ENCODE assay signal across 8 mouse cellular contexts in the genomic region with DNA sequence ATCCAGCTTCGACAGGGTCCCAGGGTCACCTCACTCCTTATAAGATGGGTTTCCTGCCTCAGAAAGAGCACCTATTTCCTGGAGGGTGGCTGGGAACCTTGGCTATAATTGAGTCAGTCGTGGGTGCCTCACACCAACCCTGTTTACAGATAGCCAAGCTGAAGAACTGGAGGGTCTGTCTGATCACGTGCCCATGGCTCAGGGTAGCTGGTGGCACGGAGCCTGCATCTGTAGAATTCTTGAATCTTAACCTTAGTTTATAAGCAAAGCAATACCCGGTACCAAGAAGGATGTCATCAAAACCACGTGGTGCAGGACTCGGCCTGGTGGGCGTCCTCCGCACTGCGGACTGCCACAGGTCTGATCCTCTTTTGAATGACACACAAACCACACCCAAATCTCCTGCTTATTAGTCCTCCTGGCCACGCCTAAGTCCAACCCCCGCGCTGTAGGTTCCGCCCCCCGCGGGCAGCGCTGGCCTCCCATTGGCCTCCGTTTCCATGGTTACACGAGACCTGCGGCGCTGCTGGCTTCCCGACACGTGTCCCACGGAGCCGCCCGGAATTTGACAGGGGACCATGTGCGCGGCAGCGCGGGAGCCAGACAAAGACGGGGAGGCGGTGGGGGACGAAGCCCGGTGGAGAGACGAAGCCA. TPM values are rescaled to one million over a fixed set of nuclear protein-coding genes. Genes with fewer than 3 reads are reported as not detected.
DNase-seq lines count a peak whose midpoint lies in the region; ATAC-seq lines count a peak whose summit lies in the region.

No protein-coding gene starts in this region.

- intact Hi-C loops in left cerebral cortex, postnatal 14 days (cut with DNase I): loop anchor here (5.0 kb wide), 1 partner anchor 73 kb away; the partner anchor contains the start of gene Ier5l

- H3K27me3 ChIP-seq in intestine, embryonic 15.5 days (replicated peaks): no peaks in the 10 kb centered on the region

- H3K4me1 ChIP-seq in intestine, embryonic 15.5 days (replicated peaks): peaks cover 34% of the 10 kb centered on the region

- peak; percentile 89 for ATAC-seq in intestine, embryonic 15.5 days
- ATAC-seq in megakaryocyte-erythroid progenitor cell, adult 5-6 weeks (replicated peaks; ENCODE audit: low FRiP score, low TSS enrichment, poor library complexity, severe bottlenecking): peak; percentile 97

- DNase-seq in adrenal gland, postnatal 14 days: peak; percentile 95
- peak; percentile 98 for DNase-seq in embryo, embryonic 9.5 days (ENCODE audit: extremely low spot score)
- peak; percentile 65 to 78 for DNase-seq in gastrocnemius, postnatal 4 days (ENCODE audit: low spot score in 2 of 2)
- DNase-seq in left cerebral cortex, postnatal 14 days (ENCODE audit: low spot score in 2 of 2): peak; percentile 91 to 97
- peak; percentile 96 to 97 for DNase-seq in right cerebral cortex, postnatal 10 days (ENCODE audit: low spot score in 2 of 2)
- peak; percentile 53 for DNase-seq in urinary bladder, postnatal 10 days (ENCODE audit: low spot score)

- peak overlapping the region; percentile 10; the same call in 1 of the 2 replicates for H3K9ac ChIP-seq in intestine, embryonic 15.5 days

- H3K36me3 ChIP-seq in intestine, embryonic 15.5 days: no peaks in the 10 kb centered on the region

- peak overlapping the region; percentile 10; the same call in 1 of the 2 replicates for H3K27ac ChIP-seq in intestine, embryonic 15.5 days

- H3K9me3 ChIP-seq in intestine, embryonic 15.5 days: no peaks in the 10 kb centered on the region

- WGBS in intestine, embryonic 15.5 days: 2% methylated on average over 35 of the region's 35 CpGs

- peak overlapping the region; percentile 72 for H3K4me2 ChIP-seq in intestine, embryonic 15.5 days (replicated peaks)

- H3K4me3 ChIP-seq in intestine, embryonic 15.5 days (replicated peaks): peak overlapping the region; percentile 31

RNA-seq across cellular contexts. Expression of gene Cstad, which starts 49.9 kb away (rescaled TPM):
- total RNA-seq in adrenal gland, postnatal 14 days (2021): 1.6 and 3.5 TPM in 2 replicates
- total RNA-seq in gastrocnemius, postnatal 4 days (2021): 1 to 10 TPM; 4.5 to 4.6 TPM
- polyA plus RNA-seq in intestine, embryonic 15.5 days (2015; fragmentation: Nextera tagmentation; extraction: Ambion mirVana): 0.63 and 0.72 TPM in 2 replicates
- 1 to 10 TPM; 3.4 to 4.5 TPM for total RNA-seq in left cerebral cortex, postnatal 14 days (2021)
- 2.7 TPM in 1 of 2 replicates, not detected in the other for total RNA-seq in megakaryocyte-erythroid progenitor cell, adult 5-6 weeks (2014; fragmentation: Nextera tagmentation)
- total RNA-seq in megakaryocyte-erythroid progenitor cell, adult 5-6 weeks (2017): 1.0 TPM in 1 of 2 replicates, not detected in the other

Comparison
In these comparisons a context has a peak if more than half of its experiments do, and no peak if none do; other contexts are left out.
1. Peak in every context shown above with its lines: DNase-seq, ATAC-seq, H3K4me3 ChIP-seq and H3K27ac ChIP-seq.